Mouse (Mus musculus) layer of hippocampus, postnatal 25 days (tissue): ENCODE data around the gene Zfp36l2. TPM values are rescaled to one million over a fixed set of nuclear protein-coding genes. Genes with fewer than 3 reads are reported as not detected.

Experiments
- DNase-seq, 2 experiments: peaks; one replicate each; pipeline ENCODE4 v3.0.0; 2022; ENCODE audit warnings: mixed read lengths in 2 of 2, low spot score in 1 of 2; ENCODE audit errors: extremely low spot score in 1 of 2
- total RNA-seq, 2 experiments: library from RNA; stranded (reverse); gene quantifications; 2 replicates each; pipeline ENCODE4 v1.2.3; 2021

Gene Zfp36l2
- total RNA-seq, 2 experiments from 2014 or later, result 26.6 to 28.7 TPM

- DNase-seq, result no peak
These were observed 50.2 kb downstream of the Zfp36l2 start for GRCm38 (mm10) chr17:84137393-84138171.

- DNase-seq, result no peak
These were observed 50.9 kb downstream of the Zfp36l2 start for GRCm38 (mm10) chr17:84136669-84137392.

GRCm38 (mm10) chr17:84136217-84136616, 51.5 kb downstream of the Zfp36l2 start:
- no peak for DNase-seq

- DNase-seq, result no peak
These were observed 52.5 kb downstream of the Zfp36l2 start for GRCm38 (mm10) chr17:84135243-84135642.
